Mouse (Mus musculus) MEL (cell line): ENCODE measurements at regions not wholly inside any gene's neighbourhood (a gene's known extent, or its start where the extent isn't known, plus 50 kb on each side); places are given as distances from the start of the nearest gene placed in this dataset.

Experiments used
- DNase-seq: peaks from one replicate; pipeline ENCODE4 v3.0.0; 2011; ENCODE audit warnings: low read depth, low spot score
- H3K27ac ChIP-seq: 2 replicates; pipeline ENCODE4 v1.5.1; 2012; ENCODE audit warnings: low read depth, mild to moderate bottlenecking, control low read depth, low read length, moderate library complexity; ENCODE audit not compliant: control insufficient read depth
- H3K27me3 ChIP-seq, 2 experiments: fragments of 150-350 bp in 1 of 2; sonication (generic) in 1 of 2; 2 replicates each; pipeline ENCODE4 v1.6.1; 2012; ENCODE audit warnings: low read length in 2 of 2, mild to moderate bottlenecking in 2 of 2, improper control_type of control experiment in 1 of 2, moderate library complexity in 1 of 2; ENCODE audit not compliant: insufficient read depth in 2 of 2, control insufficient read depth in 1 of 2
- H3K36me3 ChIP-seq, 2 experiments: 2 replicates each; pipeline ENCODE4 v1.6.1; 2012 to 2014; ENCODE audit warnings: low read length in 2 of 2, improper control_type of control experiment in 1 of 2, inconsistent platforms in 1 of 2, mild to moderate bottlenecking in 1 of 2; ENCODE audit not compliant: insufficient read depth in 2 of 2, control insufficient read depth in 1 of 2
- H3K4me1 ChIP-seq, 2 experiments: fragments of 150-350 bp in 1 of 2; sonication (generic) in 1 of 2; 2 replicates each; pipeline ENCODE4 v1.6.1; 2012; ENCODE audit warnings: low read length in 2 of 2, improper control_type of control experiment in 1 of 2, mild to moderate bottlenecking in 1 of 2; ENCODE audit not compliant: insufficient read depth in 2 of 2, control insufficient read depth in 1 of 2
- H3K4me3 ChIP-seq, 2 experiments: fragments of 150-350 bp in 1 of 2; sonication (generic) in 1 of 2; 2 replicates each; pipeline ENCODE4 v1.5.1; 2012; ENCODE audit warnings: low read depth in 2 of 2, low read length in 2 of 2, mild to moderate bottlenecking in 2 of 2, moderate library complexity in 2 of 2, control low read depth in 1 of 2, improper control_type of control experiment in 1 of 2; ENCODE audit not compliant: control insufficient read depth in 1 of 2, insufficient read depth in 1 of 2
- H3K79me2 ChIP-seq: 2 replicates; pipeline ENCODE4 v1.6.1; 2012; ENCODE audit warnings: mild to moderate bottlenecking, low read length, moderate library complexity; ENCODE audit not compliant: control insufficient read depth, poor library complexity, insufficient read depth
- H3K9ac ChIP-seq: 2 replicates; pipeline ENCODE4 v1.6.1; 2012; ENCODE audit warnings: low read depth, mild to moderate bottlenecking, control low read depth, low read length, moderate library complexity; ENCODE audit not compliant: control insufficient read depth, poor library complexity, severe bottlenecking
- H3K9me3 ChIP-seq: fragments of 150-350 bp; sonication (generic); replicated peaks from 2 replicates; pipeline ENCODE4 v1.6.1; 2012; ENCODE audit warnings: mild to moderate bottlenecking, low read length, improper control_type of control experiment, moderate library complexity; ENCODE audit not compliant: insufficient read depth
- CHD1 ChIP-seq: IDR thresholded peaks from 2 replicates; pipeline ENCODE4 v1.6.1; 2012; ENCODE audit warnings: low read depth, mild to moderate bottlenecking, inconsistent platforms, low read length, improper control_type of control experiment
- CHD2 ChIP-seq: IDR thresholded peaks from 2 replicates; pipeline ENCODE4 v1.6.1; 2011; ENCODE audit warnings: low read length, improper control_type of control experiment
- CTCF ChIP-seq, 3 experiments: IDR thresholded peaks in 2 of 3; conservative IDR thresholded peaks in 1 of 3; 2 replicates each; pipeline ENCODE4 v1.5.1; 2011 to 2012; ENCODE audit warnings: low read length in 3 of 3, low read depth in 2 of 3, mild to moderate bottlenecking in 2 of 3, improper control_type of control experiment in 1 of 3, inconsistent platforms in 1 of 3, mixed read lengths in 1 of 3, moderate library complexity in 1 of 3; ENCODE audit not compliant: control insufficient read depth in 1 of 3, insufficient read depth in 1 of 3, poor library complexity in 1 of 3, severe bottlenecking in 1 of 3
- EP300 ChIP-seq, 2 experiments: IDR thresholded peaks; 2 replicates each; pipeline ENCODE4 v1.6.1; 2011; ENCODE audit warnings: improper control_type of control experiment in 2 of 2, low read length in 2 of 2, low read depth in 1 of 2, mild to moderate bottlenecking in 1 of 2
- GABPA ChIP-seq: IDR thresholded peaks from 2 replicates; pipeline ENCODE4 v1.6.1; 2012; ENCODE audit warnings: low read depth, mild to moderate bottlenecking, inconsistent platforms, low read length, improper control_type of control experiment, moderate library complexity
- HCFC1 ChIP-seq: IDR thresholded peaks from 2 replicates; pipeline ENCODE4 v1.6.1; 2012; ENCODE audit warnings: low read depth, mild to moderate bottlenecking, inconsistent platforms, low read length, improper control_type of control experiment, moderate library complexity
- KAT2A ChIP-seq: conservative IDR thresholded peaks from 2 replicates; pipeline ENCODE4 v1.6.1; 2012; ENCODE audit warnings: low read depth, low read length, improper control_type of control experiment, inconsistent platforms
- MAZ ChIP-seq: IDR thresholded peaks from 2 replicates; pipeline ENCODE4 v1.6.1; 2012; ENCODE audit warnings: low read depth, mild to moderate bottlenecking, inconsistent platforms, low read length, improper control_type of control experiment
- MXI1 ChIP-seq: IDR thresholded peaks from 2 replicates; pipeline ENCODE4 v1.6.1; 2011; ENCODE audit warnings: mild to moderate bottlenecking, low read depth, low read length, improper control_type of control experiment
- MYC ChIP-seq: IDR thresholded peaks from 2 replicates; pipeline ENCODE4 v1.6.1; 2011; ENCODE audit warnings: low read depth, mild to moderate bottlenecking, low read length, improper control_type of control experiment, moderate library complexity
- POLR2AphosphoS2 ChIP-seq: IDR thresholded peaks from 2 replicates; pipeline ENCODE4 v1.6.1; 2011; ENCODE audit warnings: low read length, improper control_type of control experiment
- POLR2AphosphoS5 ChIP-seq: IDR thresholded peaks from 2 replicates; pipeline ENCODE4 v1.6.1; 2012; ENCODE audit warnings: low read depth, borderline replicate concordance, mild to moderate bottlenecking, inconsistent platforms, low read length, moderate library complexity, mixed read lengths
- RAD21 ChIP-seq: IDR thresholded peaks from 2 replicates; pipeline ENCODE4 v1.6.1; 2011; ENCODE audit warnings: mild to moderate bottlenecking, low read depth, low read length, improper control_type of control experiment
- RCOR1 ChIP-seq: IDR thresholded peaks from 2 replicates; pipeline ENCODE4 v1.6.1; 2012; ENCODE audit warnings: low read depth, mild to moderate bottlenecking, inconsistent platforms, low read length, improper control_type of control experiment
- SMC3 ChIP-seq: IDR thresholded peaks from 2 replicates; pipeline ENCODE4 v1.6.1; 2011; ENCODE audit warnings: low read depth, low read length, improper control_type of control experiment
- TBP ChIP-seq: IDR thresholded peaks from 2 replicates; pipeline ENCODE4 v1.8.0; 2011; ENCODE audit warnings: low read depth, low read length, improper control_type of control experiment
- TCF12 ChIP-seq: IDR thresholded peaks from 2 replicates; pipeline ENCODE4 v1.6.1; 2014; ENCODE audit warnings: low read depth, mild to moderate bottlenecking, inconsistent platforms, low read length, improper control_type of control experiment, moderate library complexity
- UBTF ChIP-seq: IDR thresholded peaks from 2 replicates; pipeline ENCODE4 v1.6.1; 2012; ENCODE audit warnings: low read depth, mild to moderate bottlenecking, inconsistent platforms, low read length, improper control_type of control experiment, moderate library complexity, borderline replicate concordance; ENCODE audit not compliant: insufficient read depth
- USF1 ChIP-seq: IDR thresholded peaks from 2 replicates; pipeline ENCODE4 v1.6.1; 2014; ENCODE audit warnings: low read depth, mild to moderate bottlenecking, inconsistent platforms, low read length, improper control_type of control experiment, moderate library complexity
- ZC3H11A ChIP-seq: IDR thresholded peaks from 2 replicates; pipeline ENCODE4 v1.6.1; 2012; ENCODE audit warnings: low read depth, mild to moderate bottlenecking, inconsistent platforms, low read length, improper control_type of control experiment
- ZMIZ1 ChIP-seq: IDR thresholded peaks from 2 replicates; pipeline ENCODE4 v1.6.1; 2012; ENCODE audit warnings: low read depth, mild to moderate bottlenecking, inconsistent platforms, low read length, improper control_type of control experiment, moderate library complexity
- ZNF384 ChIP-seq: IDR thresholded peaks from 2 replicates; pipeline ENCODE4 v1.6.1; 2012; ENCODE audit warnings: low read depth, mild to moderate bottlenecking, inconsistent platforms, low read length, improper control_type of control experiment

DNA sequence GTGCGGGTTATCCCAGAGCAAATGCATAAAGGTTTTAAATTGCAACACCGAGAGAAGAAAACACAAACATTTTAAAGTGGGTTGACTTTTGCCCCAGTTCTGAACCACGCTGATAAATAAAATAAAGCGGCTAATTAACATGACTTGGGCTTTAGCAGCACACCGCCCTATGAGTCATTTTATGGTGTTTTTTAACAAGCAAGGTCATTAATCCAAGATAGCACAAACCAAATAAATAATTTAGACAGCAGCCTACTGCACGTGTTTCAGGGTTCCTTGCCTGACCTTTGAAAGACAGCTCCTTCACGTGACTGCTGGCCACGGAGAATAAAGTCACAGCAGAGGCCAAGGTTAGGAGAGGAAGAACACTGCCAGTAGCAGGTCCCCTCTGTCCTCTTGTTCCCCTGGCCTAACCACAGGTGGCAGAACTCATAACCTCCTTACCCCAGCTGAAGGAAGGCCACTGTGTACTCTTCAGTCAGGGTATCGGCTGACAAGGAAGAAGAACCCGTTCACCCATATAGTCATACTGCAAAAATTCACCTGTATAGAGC, 371.8 kb upstream of the Acvr2a start:
- Histone ChIP-seq H3K4me1 (no peaks in the 10 kb centered on the region), H3K9me3 (no peaks in the 10 kb centered on the region), H3K9ac (no peak overlapping the region), H3K27ac (no peak overlapping the region), H3K36me3 (no peaks in the 10 kb centered on the region), H3K27me3 (no peaks in the 10 kb centered on the region), H3K4me3 (no peak overlapping the region), H3K79me2 (no peaks in the 10 kb centered on the region)
- TF ChIP-seq EP300 (IDR thresholded peaks at IDR 0.05; ENCODE audit: low read depth in 1 of 2, low read length in 2 of 2) (no peak), POLR2AphosphoS2 (no peak), USF1 (no peak), GABPA (no peak), RAD21 (no peak), MYC (no peak), TCF12 (no peak)
- no peak for DNase-seq

- no peaks in the 10 kb centered on the region for H3K27me3 ChIP-seq
- DNase-seq = no peak
- no peak overlapping the region for H3K9ac ChIP-seq
- H3K79me2 ChIP-seq = no peaks in the 10 kb centered on the region
- H3K9me3 ChIP-seq = no peaks in the 10 kb centered on the region
- H3K27ac ChIP-seq = no peak overlapping the region
- H3K4me3 ChIP-seq = no peak overlapping the region
- TF ChIP-seq UBTF = no peak
- TF ChIP-seq KAT2A = no peak
- TF ChIP-seq MAZ = no peak
- TF ChIP-seq POLR2AphosphoS5 = no peak
- no peak for TF ChIP-seq TBP
- no peak for TF ChIP-seq SMC3
- no peak for TF ChIP-seq RAD21
- no peak for TF ChIP-seq ZNF384
- TF ChIP-seq GABPA = no peak
- TF ChIP-seq CHD1 = no peak
- TF ChIP-seq RCOR1 = no peak
- TF ChIP-seq MXI1 = no peak
- no peak for TF ChIP-seq HCFC1
- TF ChIP-seq USF1 = no peak
- no peak for TF ChIP-seq MYC
- TF ChIP-seq CTCF (IDR thresholded peaks at IDR 0.05 in 2 of 3, conservative IDR thresholded peaks at IDR 0.05 in 1 of 3; ENCODE audit: control insufficient read depth in 1 of 3, insufficient read depth in 1 of 3, low read depth in 2 of 3, low read length in 3 of 3, poor library complexity in 1 of 3, severe bottlenecking in 1 of 3) = no peak
- TF ChIP-seq ZMIZ1 = no peak
- no peak for TF ChIP-seq ZC3H11A
- no peak for TF ChIP-seq TCF12
- TF ChIP-seq CHD2 = no peak
- H3K4me1 ChIP-seq = no peaks in the 10 kb centered on the region
- no peaks in the 10 kb centered on the region for H3K36me3 ChIP-seq
These were observed 367.9 kb upstream of the Acvr2a start for GRCm38 (mm10) chr2:48445898-48446604.
